Mouse (Mus musculus): Measurements from ENCODE around the gene Foxc1. TPM values are rescaled to one million over a fixed set of nuclear protein-coding genes. Genes with fewer than 3 reads are reported as not detected.
A peak's percentile ranks its signal among the peaks of the same experiment; 100 is the strongest.

Foxc1 gene
- polyA plus RNA-seq, 1 experiment from 2014 or later: 0.63 TPM

- DNase-seq: no peak
- ATAC-seq (ENCODE audit: insufficient read depth): no peak
- no peak for TF ChIP-seq CTCF (IDR thresholded peaks at IDR 0.05; ENCODE audit: low read depth)
Measured at GRCm38 (mm10) chr13:31828446-31828845, 22.0 kb downstream of the Foxc1 start.

GRCm38 (mm10) chr13:31830332-31830731 lies 23.9 kb downstream of the Foxc1 start:
- Histone ChIP-seq H3K4me1 (ENCODE audit: insufficient read depth) (no peaks in the 10 kb centered on the region), H3K4me2 (no peak overlapping the region), H3K36me3 (ENCODE audit: insufficient read depth) (no peaks in the 10 kb centered on the region), H3K4me3 (ENCODE audit: low read depth, low read length) (no peak overlapping the region), H3K27me3 (ENCODE audit: insufficient read depth, low read length) (peaks cover 4% of the 10 kb centered on the region; the same call in 1 of the 2 replicates), H3K9me3 (ENCODE audit: low read depth, low read length) (no peaks in the 10 kb centered on the region), H3K27ac (ENCODE audit: low read depth) (no peak overlapping the region), H3K9ac (no peak overlapping the region)
- ATAC-seq (ENCODE audit: insufficient read depth) (peak; percentile 70; the same call in 1 of the 2 replicates), DNase-seq (peak; percentile 68)
- no peak for TF ChIP-seq CTCF (IDR thresholded peaks at IDR 0.05; ENCODE audit: low read depth)
- 23% methylated on average over 9 of the region's 9 CpGs for whole genome bisulfite sequencing

More at GRCm38 (mm10) chr13:31828446-31828845, 22.0 kb downstream of the Foxc1 start:
- Histone ChIP-seq H3K36me3 (ENCODE audit: insufficient read depth) (no peaks in the 10 kb centered on the region), H3K27me3 (ENCODE audit: insufficient read depth, low read length) (peaks cover 4% of the 10 kb centered on the region; the same call in 1 of the 2 replicates), H3K4me2 (no peak overlapping the region), H3K4me3 (ENCODE audit: low read depth, low read length) (no peak overlapping the region), H3K4me1 (ENCODE audit: insufficient read depth) (no peaks in the 10 kb centered on the region), H3K9me3 (ENCODE audit: low read depth, low read length) (no peaks in the 10 kb centered on the region), H3K9ac (no peak overlapping the region), H3K27ac (ENCODE audit: low read depth) (no peak overlapping the region)
- WGBS: 76% methylated on average over 4 of the region's 4 CpGs

GRCm38 (mm10) chr13:31835802-31836201 lies 29.4 kb downstream of the Foxc1 start:
- no peak overlapping the region for H3K9ac ChIP-seq
- H3K27ac ChIP-seq (ENCODE audit: low read depth): no peak overlapping the region
- TF ChIP-seq CTCF (IDR thresholded peaks at IDR 0.05; ENCODE audit: low read depth): no peak
- no peak for DNase-seq
- no peak overlapping the region for H3K4me2 ChIP-seq
- no peak for ATAC-seq (ENCODE audit: insufficient read depth)
- no peaks in the 10 kb centered on the region for H3K4me1 ChIP-seq (ENCODE audit: insufficient read depth)
- 66% methylated on average over 4 of the region's 4 CpGs for WGBS
- H3K36me3 ChIP-seq (ENCODE audit: insufficient read depth): no peaks in the 10 kb centered on the region
- no peak overlapping the region for H3K4me3 ChIP-seq (ENCODE audit: low read depth, low read length)
- no peaks in the 10 kb centered on the region for H3K27me3 ChIP-seq (ENCODE audit: insufficient read depth, low read length)
- no peaks in the 10 kb centered on the region for H3K9me3 ChIP-seq (ENCODE audit: low read depth, low read length)

GRCm38 (mm10) chr13:31849258-31849971 lies 43.0 kb downstream of the Foxc1 start:
- H3K27ac ChIP-seq (ENCODE audit: low read depth): no peak overlapping the region
- no peak overlapping the region for H3K4me2 ChIP-seq
- no peak for DNase-seq
- no peaks in the 10 kb centered on the region for H3K36me3 ChIP-seq (ENCODE audit: insufficient read depth)
- no peaks in the 10 kb centered on the region for H3K4me1 ChIP-seq (ENCODE audit: insufficient read depth)
- TF ChIP-seq CTCF (IDR thresholded peaks at IDR 0.05; ENCODE audit: low read depth): no peak
- 40% methylated on average over 5 of the region's 5 CpGs for WGBS
- ATAC-seq (ENCODE audit: insufficient read depth): no peak
- no peak overlapping the region for H3K9ac ChIP-seq
- H3K4me3 ChIP-seq (ENCODE audit: low read depth, low read length): no peak overlapping the region
- no peaks in the 10 kb centered on the region for H3K27me3 ChIP-seq (ENCODE audit: insufficient read depth, low read length)
- H3K9me3 ChIP-seq (ENCODE audit: low read depth, low read length): no peaks in the 10 kb centered on the region

GRCm38 (mm10) chr13:31853564-31853963 lies 47.1 kb downstream of the Foxc1 start:
- H3K27me3 ChIP-seq (ENCODE audit: insufficient read depth, low read length): no peaks in the 10 kb centered on the region
- H3K4me2 ChIP-seq: no peak overlapping the region
- H3K4me1 ChIP-seq (ENCODE audit: insufficient read depth): no peaks in the 10 kb centered on the region
- 32% methylated on average over 2 of the region's 2 CpGs for WGBS
- no peak for TF ChIP-seq CTCF (IDR thresholded peaks at IDR 0.05; ENCODE audit: low read depth)
- no peak overlapping the region for H3K27ac ChIP-seq (ENCODE audit: low read depth)
- no peak overlapping the region for H3K4me3 ChIP-seq (ENCODE audit: low read depth, low read length)
- DNase-seq (no peak), ATAC-seq (ENCODE audit: insufficient read depth) (no peak)
- H3K36me3 ChIP-seq (ENCODE audit: insufficient read depth): no peaks in the 10 kb centered on the region
- H3K9ac ChIP-seq: no peak overlapping the region
- H3K9me3 ChIP-seq (ENCODE audit: low read depth, low read length): no peaks in the 10 kb centered on the region

- 56% methylated on average over 4 of the region's 4 CpGs for WGBS
- Histone ChIP-seq H3K4me2 (no peak overlapping the region), H3K9me3 (ENCODE audit: low read depth, low read length) (no peaks in the 10 kb centered on the region), H3K4me1 (ENCODE audit: insufficient read depth) (no peaks in the 10 kb centered on the region), H3K27me3 (ENCODE audit: insufficient read depth, low read length) (no peaks in the 10 kb centered on the region), H3K27ac (ENCODE audit: low read depth) (no peak overlapping the region), H3K36me3 (ENCODE audit: insufficient read depth) (no peaks in the 10 kb centered on the region), H3K9ac (no peak overlapping the region), H3K4me3 (ENCODE audit: low read depth, low read length) (no peak overlapping the region)
- DNase-seq: no peak
- no peak for TF ChIP-seq CTCF (IDR thresholded peaks at IDR 0.05; ENCODE audit: low read depth)
- no peak for ATAC-seq (ENCODE audit: insufficient read depth)
Measured at GRCm38 (mm10) chr13:31854000-31854399, 47.6 kb downstream of the Foxc1 start.

GRCm38 (mm10) chr13:31860200-31860599 lies 53.8 kb downstream of the Foxc1 start:
- H3K4me2 ChIP-seq: no peak overlapping the region
- H3K9ac ChIP-seq: no peak overlapping the region
- DNase-seq: no peak
- no peaks in the 10 kb centered on the region for H3K27me3 ChIP-seq (ENCODE audit: insufficient read depth, low read length)
- H3K27ac ChIP-seq (ENCODE audit: low read depth): no peak overlapping the region
- no peak overlapping the region for H3K4me3 ChIP-seq (ENCODE audit: low read depth, low read length)
- H3K4me1 ChIP-seq (ENCODE audit: insufficient read depth): no peaks in the 10 kb centered on the region
- WGBS: 62% methylated on average over 5 of the region's 5 CpGs
- ATAC-seq (ENCODE audit: insufficient read depth): no peak
- H3K36me3 ChIP-seq (ENCODE audit: insufficient read depth): no peaks in the 10 kb centered on the region
- TF ChIP-seq CTCF (IDR thresholded peaks at IDR 0.05; ENCODE audit: low read depth): no peak
- H3K9me3 ChIP-seq (ENCODE audit: low read depth, low read length): no peaks in the 10 kb centered on the region

Other genes starting within 250 kb of the Foxc1 start
- gene A530084C06Rik, start 247.3 kb upstream of the Foxc1 start, polyA plus RNA-seq (2014; fragmentation: Nextera tagmentation; extraction: Ambion mirVana): not detected in 2 replicates
- 37.7 and 43.2 TPM in 2 replicates for gene Foxf2, start 180.8 kb upstream of the Foxc1 start, polyA plus RNA-seq (2014; fragmentation: Nextera tagmentation; extraction: Ambion mirVana)

Data from lung, embryonic 14.5 days (tissue).